Mouse (Mus musculus) hindbrain, embryonic 11.5 days (tissue): Measurements from ENCODE around the gene Atn1. TPM values are rescaled to one million over a fixed set of nuclear protein-coding genes. Genes with fewer than 3 reads are reported as not detected.

Source experiments
- ATAC-seq: fragments of 200-750 bp; cut with Nextera tagmentation; 2 replicates; pipeline ENCODE4 v1.8.0; 2017; ENCODE audit warnings: mild to moderate bottlenecking, moderate TSS enrichment, moderate library complexity; ENCODE audit not compliant: low FRiP score
- DNase-seq: peaks from one replicate; pipeline ENCODE4 v3.0.0-alpha.2; 2015; ENCODE audit warnings: low spot score
- H3K27ac ChIP-seq: fragments of 300-500 bp; sonication (generic); 2 replicates; pipeline ENCODE4 v1.5.1; 2014; ENCODE audit warnings: mild to moderate bottlenecking, low read depth, low read length
- H3K27me3 ChIP-seq: fragments of 300-500 bp; sonication (generic); 2 replicates; pipeline ENCODE4 v1.6.1; 2014; ENCODE audit warnings: mild to moderate bottlenecking, low read length, moderate library complexity, mixed read lengths; ENCODE audit not compliant: control insufficient read depth, insufficient read depth
- H3K36me3 ChIP-seq: fragments of 300-500 bp; sonication (generic); 2 replicates; pipeline ENCODE4 v1.6.1; 2014; ENCODE audit warnings: mild to moderate bottlenecking, low read length, moderate library complexity, mixed read lengths; ENCODE audit not compliant: control insufficient read depth, insufficient read depth
- H3K4me1 ChIP-seq: fragments of 300-500 bp; sonication (generic); replicated peaks from 2 replicates; pipeline ENCODE4 v1.6.1; 2014; ENCODE audit warnings: low read length, mixed read lengths; ENCODE audit not compliant: control insufficient read depth, insufficient read depth
- H3K4me2 ChIP-seq: fragments of 300-500 bp; sonication (generic); replicated peaks from 2 replicates; pipeline ENCODE4 v1.6.1; 2014; ENCODE audit warnings: mild to moderate bottlenecking, low read depth, low read length
- H3K4me3 ChIP-seq: fragments of 300-500 bp; sonication (generic); 2 replicates; pipeline ENCODE4 v1.5.1; 2014; ENCODE audit warnings: low read depth, low read length
- H3K9ac ChIP-seq: fragments of 300-500 bp; sonication (generic); 2 replicates; pipeline ENCODE4 v1.6.1; 2014; ENCODE audit warnings: low read depth, low read length
- H3K9me3 ChIP-seq: fragments of 300-500 bp; sonication (generic); 2 replicates; pipeline ENCODE4 v1.6.1; 2016; ENCODE audit warnings: low read length; ENCODE audit not compliant: control insufficient read depth
- WGBS: fragments of 180-500 bp; shearing (Covaris S2); extraction: QIAGEN DNeasy Blood & Tissue Kit; methylation state at CpG from one replicate; pipeline ENCODE4 v1.1.7; 2014; 5-methylcytosine and 5-hydroxymethylcytosine counted together
- polyA plus RNA-seq: library from polyadenylated mRNA; unstranded; fragments of >200 nt; fragmentation: Nextera tagmentation; extraction: Ambion mirVana; gene quantifications from 2 replicates; pipeline ENCODE4 v1.2.1, GENCODE M21; 2014

Gene Atn1
- polyA plus RNA-seq, 1 experiment from 2014 or later = 12.7 TPM

DNA sequence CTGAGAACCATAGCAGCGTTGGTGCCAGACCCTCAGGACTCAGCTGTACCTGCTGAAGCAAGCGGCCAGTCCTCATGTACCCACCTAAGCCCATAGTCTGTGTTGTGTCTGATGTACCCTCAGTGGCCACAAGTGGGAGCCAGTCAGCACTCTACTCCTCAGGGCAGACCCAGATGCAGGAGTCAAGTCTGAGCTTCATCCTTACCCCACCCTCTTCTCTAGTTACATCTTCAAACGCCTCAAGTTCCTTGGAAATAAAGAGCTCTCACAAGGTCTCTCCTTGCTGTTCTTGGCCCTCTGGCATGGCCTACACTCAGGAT, 53.6 kb downstream of the Atn1 start:
- ATAC-seq = peak; percentile 73; the same call in 1 of the 2 replicates
- no peaks in the 10 kb centered on the region for H3K4me1 ChIP-seq
- H3K27ac ChIP-seq = no peak overlapping the region
- peaks cover 18% of the 10 kb centered on the region for H3K36me3 ChIP-seq
- no peak overlapping the region for H3K9ac ChIP-seq
- peak; percentile 76 for DNase-seq
- no peak overlapping the region for H3K4me3 ChIP-seq
- no peak overlapping the region for H3K4me2 ChIP-seq
- no peaks in the 10 kb centered on the region for H3K9me3 ChIP-seq
- no peaks in the 10 kb centered on the region for H3K27me3 ChIP-seq
- WGBS = 55% methylated on average over 3 of the region's 3 CpGs

DNA sequence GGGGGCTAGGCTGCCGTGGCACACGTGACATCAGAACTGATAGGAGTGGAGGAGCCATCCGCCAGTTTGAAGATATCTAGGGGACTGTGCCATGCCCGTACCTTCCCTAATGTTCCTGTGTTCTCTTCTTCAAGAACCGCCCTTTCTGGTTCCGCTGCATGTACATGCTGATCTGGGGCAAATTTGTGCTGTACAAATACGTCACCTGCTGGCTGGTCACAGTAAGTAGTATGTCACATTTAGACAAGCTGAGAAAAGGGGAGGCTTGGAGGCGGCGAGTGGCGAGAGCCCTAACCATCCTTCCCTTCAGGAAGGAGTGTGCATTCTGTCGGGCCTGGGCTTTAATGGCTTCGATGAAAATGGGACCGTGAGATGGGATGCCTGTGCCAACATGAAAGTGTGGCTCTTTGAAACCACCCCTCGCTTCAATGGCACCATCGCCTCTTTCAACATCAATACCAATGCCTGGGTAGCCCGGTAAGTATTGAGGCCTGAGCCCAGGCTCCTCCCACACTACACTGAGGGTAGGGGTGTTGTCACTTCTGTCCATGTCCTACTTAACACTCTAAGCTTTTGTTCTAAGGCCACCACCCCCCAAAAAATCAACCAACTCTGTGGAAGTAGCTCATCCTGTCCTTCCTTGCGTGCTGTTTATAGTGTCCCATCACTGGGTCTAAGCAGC, 54.1 kb downstream of the Atn1 start:
- Histone ChIP-seq H3K27me3 (no peaks in the 10 kb centered on the region), H3K27ac (no peak overlapping the region), H3K4me2 (no peak overlapping the region), H3K9me3 (no peaks in the 10 kb centered on the region), H3K9ac (no peak overlapping the region), H3K4me3 (no peak overlapping the region), H3K4me1 (no peaks in the 10 kb centered on the region), H3K36me3 (peaks cover 18% of the 10 kb centered on the region)
- 94% methylated on average over 17 of the region's 17 CpGs for WGBS
- no peak; the same call in 1 of the 2 replicates for ATAC-seq
- DNase-seq = no peak

DNA sequence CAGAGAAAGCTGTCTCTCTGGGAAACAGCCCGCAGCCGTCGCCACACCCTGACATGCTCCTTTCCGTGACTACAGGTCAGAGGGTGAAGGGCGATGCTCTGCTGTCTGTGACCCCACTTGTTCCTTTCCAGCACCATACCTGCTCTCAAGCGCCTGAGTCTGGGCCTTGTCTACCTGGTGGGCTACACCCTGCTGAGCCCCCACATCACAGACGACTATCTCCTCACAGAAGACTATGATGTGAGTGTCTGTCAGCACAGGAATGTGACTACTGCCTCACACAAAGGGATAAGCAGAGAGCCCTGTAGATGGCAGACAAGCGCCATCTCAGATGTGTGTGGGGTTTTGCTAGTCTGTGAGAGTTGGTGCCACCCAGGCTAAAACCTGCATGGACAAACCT, 55.0 kb downstream of the Atn1 start:
- ATAC-seq (peak; percentile 28; the same call in 1 of the 2 replicates), DNase-seq (no peak)
- no peaks in the 10 kb centered on the region for H3K9me3 ChIP-seq
- H3K4me2 ChIP-seq = no peak overlapping the region
- peaks cover 18% of the 10 kb centered on the region for H3K36me3 ChIP-seq
- no peaks in the 10 kb centered on the region for H3K27me3 ChIP-seq
- H3K4me1 ChIP-seq = no peaks in the 10 kb centered on the region
- WGBS = 78% methylated on average over 8 of the region's 8 CpGs
- H3K27ac ChIP-seq = no peak overlapping the region
- no peak overlapping the region for H3K4me3 ChIP-seq
- no peak overlapping the region for H3K9ac ChIP-seq

DNA sequence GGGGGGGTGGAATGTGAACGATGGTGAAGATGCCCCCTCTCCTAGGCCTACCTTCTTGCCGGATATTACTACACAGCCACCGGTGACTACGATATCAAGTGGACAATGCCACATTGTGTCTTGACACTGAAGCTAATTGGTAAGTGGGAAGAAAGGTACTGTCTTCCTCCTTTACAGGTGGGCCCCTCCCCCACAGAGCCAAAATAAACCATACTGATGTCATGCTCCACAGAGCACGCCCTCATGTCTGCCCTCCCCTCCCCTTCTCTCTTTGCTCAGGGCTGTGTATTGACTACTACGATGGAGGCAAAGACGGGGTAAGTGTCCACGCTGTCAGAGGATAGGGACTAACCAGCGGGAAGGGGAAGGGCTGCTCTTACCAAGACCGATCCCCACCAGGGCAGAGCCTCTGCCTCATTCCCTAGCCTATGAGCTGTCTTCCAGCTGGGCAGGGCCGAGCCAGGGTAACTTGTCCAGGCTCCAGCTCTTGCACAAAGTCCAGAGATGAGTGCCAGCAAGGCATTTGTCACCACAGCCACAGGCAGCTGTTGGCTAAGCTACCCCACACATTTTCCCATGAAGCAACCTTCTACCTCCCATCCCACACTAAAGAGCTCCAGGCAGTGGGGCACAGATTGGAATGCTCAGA, 56.2 kb downstream of the Atn1 start:
- Histone ChIP-seq H3K36me3 (peaks cover 12% of the 10 kb centered on the region), H3K27ac (no peak overlapping the region), H3K9ac (no peak overlapping the region), H3K4me2 (no peak overlapping the region), H3K4me3 (no peak overlapping the region), H3K27me3 (no peaks in the 10 kb centered on the region), H3K4me1 (no peaks in the 10 kb centered on the region), H3K9me3 (no peaks in the 10 kb centered on the region)
- WGBS = 85% methylated on average over 11 of the region's 11 CpGs
- ATAC-seq (no peak), DNase-seq (no peak)

DNA sequence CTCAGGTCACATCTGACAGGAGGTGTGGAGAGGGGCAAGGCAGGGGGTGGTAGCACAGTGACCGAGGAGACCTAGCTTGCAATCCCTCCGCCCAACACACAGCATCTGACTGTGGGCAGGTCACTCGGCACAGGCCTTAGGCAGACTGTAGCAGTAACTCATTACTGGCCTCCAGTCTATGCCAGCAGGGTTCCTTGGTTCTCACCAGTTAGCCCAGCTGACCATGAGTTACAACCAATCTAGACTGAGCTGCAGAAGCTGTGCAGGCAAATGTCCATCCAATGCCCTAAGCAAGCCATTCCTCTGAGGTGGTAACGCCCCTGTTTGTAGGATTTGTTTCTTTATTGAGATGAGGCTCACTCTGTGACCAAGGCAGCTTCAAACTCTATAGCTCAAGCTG, 57.0 kb downstream of the Atn1 start:
- H3K36me3 ChIP-seq = peaks cover 9% of the 10 kb centered on the region
- no peaks in the 10 kb centered on the region for H3K9me3 ChIP-seq
- no peak overlapping the region for H3K4me3 ChIP-seq
- WGBS = 84% methylated on average over 4 of the region's 4 CpGs
- H3K27ac ChIP-seq = no peak overlapping the region
- H3K9ac ChIP-seq = no peak overlapping the region
- DNase-seq (no peak), ATAC-seq (no peak)
- H3K27me3 ChIP-seq = no peaks in the 10 kb centered on the region
- no peaks in the 10 kb centered on the region for H3K4me1 ChIP-seq
- no peak overlapping the region for H3K4me2 ChIP-seq

DNA sequence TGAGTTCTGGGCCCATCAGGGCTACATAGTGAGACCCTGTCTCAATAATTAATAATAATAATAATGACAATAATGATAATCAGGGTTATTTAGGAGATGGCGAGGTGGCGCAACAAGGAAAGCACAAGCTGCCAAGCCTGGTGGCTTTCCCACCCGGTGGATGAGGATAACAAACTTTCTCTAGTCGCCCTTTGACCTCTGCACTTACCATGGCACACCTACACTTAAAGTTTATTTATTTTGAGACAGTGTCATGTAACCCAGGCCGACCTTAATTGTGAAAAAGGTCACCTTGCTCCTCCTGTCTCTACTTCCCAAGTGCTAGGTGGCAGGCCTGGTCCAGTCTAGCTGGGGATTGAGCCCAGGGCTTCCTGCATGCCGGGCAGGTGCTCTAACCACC, 57.6 kb downstream of the Atn1 start:
- no peak overlapping the region for H3K4me2 ChIP-seq
- no peaks in the 10 kb centered on the region for H3K27me3 ChIP-seq
- peaks cover 6% of the 10 kb centered on the region for H3K36me3 ChIP-seq
- no peak for ATAC-seq
- no peak overlapping the region for H3K27ac ChIP-seq
- no peaks in the 10 kb centered on the region for H3K4me1 ChIP-seq
- no peak overlapping the region for H3K9ac ChIP-seq
- H3K9me3 ChIP-seq = no peaks in the 10 kb centered on the region
- 89% methylated on average over 6 of the region's 6 CpGs for WGBS
- no peak for DNase-seq
- H3K4me3 ChIP-seq = no peak overlapping the region

DNA sequence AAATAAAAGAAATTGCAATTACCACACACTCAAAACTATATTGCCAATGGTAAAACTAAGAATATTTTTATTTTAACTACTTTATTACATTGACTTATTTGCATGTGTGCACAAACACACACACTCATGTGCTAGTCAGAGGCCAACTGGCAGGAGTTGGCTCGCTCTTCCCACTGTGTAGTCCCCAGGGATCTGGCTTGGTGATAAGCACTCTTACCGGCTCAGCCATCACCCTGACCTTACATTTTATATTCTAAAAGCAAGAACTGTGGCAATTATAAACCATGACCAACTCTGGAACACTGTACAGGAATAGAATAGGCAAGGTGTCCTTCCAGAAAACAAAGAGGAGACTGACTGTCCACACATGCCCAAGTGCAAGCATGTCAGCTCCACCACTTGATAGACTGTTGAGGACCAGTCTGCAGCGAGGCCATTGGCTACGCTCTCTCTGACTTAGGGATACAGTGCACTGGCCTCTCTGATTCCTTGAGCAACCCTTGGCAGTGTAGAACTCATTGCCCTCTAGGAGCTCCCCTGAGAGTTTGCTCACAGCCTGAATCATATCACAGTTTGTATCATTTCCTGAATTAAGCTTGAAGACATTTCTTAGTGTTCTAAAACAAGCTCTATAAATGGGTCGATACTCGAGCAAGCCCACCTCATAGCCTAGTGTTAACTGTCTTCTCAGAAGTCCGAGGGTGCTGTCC, 59.7 kb downstream of the Atn1 start:
- no peak overlapping the region for H3K9ac ChIP-seq

DNA sequence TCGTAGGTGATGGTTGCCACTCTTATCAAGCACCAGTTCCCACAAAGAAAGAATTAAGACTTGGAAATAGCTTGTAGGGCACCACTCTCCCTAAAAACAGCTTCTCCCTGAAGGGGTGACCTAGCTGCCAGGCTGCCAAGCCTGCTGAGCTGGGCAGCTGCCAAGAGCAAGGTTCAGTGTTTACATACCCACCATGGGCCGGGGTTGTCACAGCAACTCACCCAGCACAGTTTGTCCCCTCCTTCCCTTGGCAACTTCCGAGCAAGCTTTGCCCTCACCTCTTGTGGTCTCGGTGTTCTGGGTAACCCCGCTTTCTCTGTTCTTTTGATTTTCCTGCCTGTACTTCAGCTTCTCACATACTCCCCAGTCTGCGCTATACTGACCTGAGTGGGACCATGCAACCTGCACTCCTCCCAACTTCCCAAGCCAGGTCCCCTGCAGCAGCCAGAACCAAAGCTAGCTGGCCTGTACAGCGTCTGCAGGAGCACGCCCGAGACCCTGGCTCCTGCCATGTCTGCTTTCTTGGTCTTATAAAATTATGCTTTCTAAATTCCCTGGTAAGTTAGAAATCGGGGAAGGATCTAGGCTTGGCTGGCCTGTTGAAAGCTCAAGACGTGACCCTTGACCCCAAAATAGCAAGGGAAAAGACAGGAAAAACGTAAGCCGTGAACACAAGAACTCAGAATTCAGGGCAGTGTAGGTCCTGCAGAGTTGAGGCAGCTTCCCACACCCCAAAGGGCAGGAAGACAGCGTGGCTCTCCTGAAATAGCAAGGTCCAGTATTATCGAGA, 62.0 kb downstream of the Atn1 start:
- WGBS = 75% methylated on average over 15 of the region's 15 CpGs
- no peak overlapping the region for H3K27ac ChIP-seq
- no peak overlapping the region for H3K4me3 ChIP-seq
- no peaks in the 10 kb centered on the region for H3K36me3 ChIP-seq
- DNase-seq (no peak), ATAC-seq (no peak)
- no peaks in the 10 kb centered on the region for H3K9me3 ChIP-seq
- no peaks in the 10 kb centered on the region for H3K4me1 ChIP-seq
- no peak overlapping the region for H3K4me2 ChIP-seq
- H3K27me3 ChIP-seq = no peaks in the 10 kb centered on the region
- H3K9ac ChIP-seq = no peak overlapping the region

More for the DNA sequence above, 59.7 kb downstream of the Atn1 start:
- DNase-seq (no peak), ATAC-seq (no peak)
- Histone ChIP-seq H3K27me3 (no peaks in the 10 kb centered on the region), H3K4me3 (no peak overlapping the region), H3K4me2 (no peak overlapping the region), H3K27ac (no peak overlapping the region), H3K36me3 (no peaks in the 10 kb centered on the region), H3K4me1 (no peaks in the 10 kb centered on the region), H3K9me3 (no peaks in the 10 kb centered on the region)
- 91% methylated on average over 7 of the region's 7 CpGs for WGBS
